Mouse (Mus musculus): Measurements from ENCODE around the gene Slfn14. TPM values are rescaled to one million over a fixed set of nuclear protein-coding genes. Genes with fewer than 3 reads are reported as not detected.
"Not testable (repeated sequence)": the region's sequence is repeated elsewhere in the genome, so short reads cannot be mapped to it uniquely, and the experiment has no call there.

The Slfn14 gene
- polyA plus RNA-seq, 1 experiment, result not detected

DNA sequence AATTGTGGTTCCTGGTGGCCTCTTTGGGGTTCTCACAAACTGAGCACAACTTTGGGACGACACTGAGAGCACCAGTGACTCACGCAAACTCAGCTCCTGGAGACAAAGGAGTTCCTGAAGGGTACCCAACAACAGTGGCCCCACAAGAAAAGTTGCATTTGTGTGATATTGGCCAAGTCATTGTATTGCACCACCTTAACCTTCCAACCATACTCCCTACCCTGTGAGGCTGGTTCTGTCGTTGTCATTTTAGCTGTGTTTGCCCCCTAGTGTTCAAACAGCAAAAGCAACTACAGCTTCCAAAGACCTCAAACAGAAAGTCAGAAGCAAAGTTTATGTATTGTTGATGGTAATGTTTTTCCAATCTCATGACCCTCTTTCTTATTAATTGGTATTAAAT, 23.4 kb downstream of the Slfn14 start:
- Histone ChIP-seq H3K4me1 (ENCODE audit: control insufficient read depth, insufficient read depth, low read length) (no peaks in the 10 kb centered on the region), H3K27ac (ENCODE audit: insufficient read depth, low read depth, low read length) (no peak overlapping the region), H3K4me3 (ENCODE audit: insufficient read depth, low read length) (no peak overlapping the region)
- no peak for TF ChIP-seq CTCF (IDR thresholded peaks at IDR 0.05; ENCODE audit: low read depth, low read length)
- TF ChIP-seq POLR2A (IDR thresholded peaks at IDR 0.05; ENCODE audit: borderline replicate concordance, low read depth, low read length), result no peak

DNA sequence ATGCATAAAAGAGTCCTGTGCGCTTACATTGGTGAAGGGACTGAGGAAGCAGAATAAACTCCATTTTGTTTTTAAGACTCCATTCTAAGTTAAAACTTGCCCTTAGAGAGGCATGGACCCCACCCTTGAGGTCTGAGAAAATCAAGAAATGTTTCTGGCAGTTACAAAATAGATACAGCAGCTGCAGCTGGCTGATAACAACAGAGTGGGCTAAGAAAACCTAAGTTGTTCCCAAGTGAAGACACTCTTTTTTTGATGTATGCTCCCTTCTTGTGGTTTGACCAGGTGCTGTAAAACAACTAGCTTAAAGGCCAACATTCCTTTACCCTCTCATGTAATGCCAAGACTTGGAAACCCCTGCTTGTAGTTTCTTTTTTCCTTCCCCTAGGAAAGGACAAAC, 23.9 kb downstream of the Slfn14 start:
- Histone ChIP-seq H3K27ac (ENCODE audit: insufficient read depth, low read depth, low read length) (no peak overlapping the region), H3K4me3 (ENCODE audit: insufficient read depth, low read length) (no peak overlapping the region), H3K4me1 (ENCODE audit: control insufficient read depth, insufficient read depth, low read length) (no peaks in the 10 kb centered on the region)
- no peak for TF ChIP-seq CTCF (IDR thresholded peaks at IDR 0.05; ENCODE audit: low read depth, low read length)
- no peak for TF ChIP-seq POLR2A (IDR thresholded peaks at IDR 0.05; ENCODE audit: borderline replicate concordance, low read depth, low read length)

DNA sequence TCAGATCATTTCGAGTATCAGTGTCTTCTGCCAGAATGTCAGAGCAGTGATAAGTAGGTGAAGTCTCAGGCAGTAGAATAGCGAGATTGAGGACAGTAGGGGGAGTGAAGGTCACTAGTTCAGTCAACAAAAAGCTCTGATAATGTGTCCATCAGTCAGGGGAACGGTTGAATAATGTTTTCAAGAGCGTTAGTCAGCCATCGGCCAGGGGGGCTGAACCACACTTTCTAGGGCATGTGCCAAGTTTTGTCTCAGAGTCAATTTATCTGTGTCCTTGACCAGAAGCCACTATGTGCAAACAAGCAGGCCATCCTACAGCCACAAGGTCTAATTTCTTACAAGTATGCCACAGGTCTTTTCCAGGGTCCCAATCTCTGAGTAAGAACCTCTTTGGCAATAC, 29.3 kb downstream of the Slfn14 start:
- H3K4me3 ChIP-seq (ENCODE audit: insufficient read depth, low read length); H3K4me1 ChIP-seq (ENCODE audit: control insufficient read depth, insufficient read depth, low read length); H3K27ac ChIP-seq (ENCODE audit: insufficient read depth, low read depth, low read length): not testable (repeated sequence)

DNA sequence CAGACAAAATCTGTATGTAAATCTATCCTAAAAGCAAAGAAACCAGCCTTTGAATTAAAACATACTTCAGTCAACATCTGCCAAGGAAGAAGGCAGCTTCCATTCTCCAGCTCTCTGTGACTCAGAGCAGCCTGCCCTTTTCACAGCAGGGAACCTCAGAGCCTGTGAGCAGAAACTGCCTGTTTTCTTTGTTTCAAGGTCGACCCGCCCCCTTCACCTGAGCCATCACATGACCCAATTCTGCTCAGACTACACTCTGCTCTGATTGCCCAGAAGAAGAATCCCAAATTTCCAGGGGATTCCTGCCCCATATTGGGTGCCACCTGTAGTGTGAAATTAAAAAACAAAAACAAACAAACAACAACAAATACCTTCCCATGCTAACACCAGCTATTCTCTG, 46.7 kb downstream of the Slfn14 start:
- H3K4me1 ChIP-seq (ENCODE audit: control insufficient read depth, insufficient read depth, low read length), result peaks cover 7% of the 10 kb centered on the region
- H3K4me3 ChIP-seq (ENCODE audit: insufficient read depth, low read length), result no peak overlapping the region
- TF ChIP-seq CTCF (IDR thresholded peaks at IDR 0.05; ENCODE audit: low read depth, low read length), result no peak
- no peak for TF ChIP-seq POLR2A (IDR thresholded peaks at IDR 0.05; ENCODE audit: borderline replicate concordance, low read depth, low read length)
- no peak overlapping the region for H3K27ac ChIP-seq (ENCODE audit: insufficient read depth, low read depth, low read length)

DNA sequence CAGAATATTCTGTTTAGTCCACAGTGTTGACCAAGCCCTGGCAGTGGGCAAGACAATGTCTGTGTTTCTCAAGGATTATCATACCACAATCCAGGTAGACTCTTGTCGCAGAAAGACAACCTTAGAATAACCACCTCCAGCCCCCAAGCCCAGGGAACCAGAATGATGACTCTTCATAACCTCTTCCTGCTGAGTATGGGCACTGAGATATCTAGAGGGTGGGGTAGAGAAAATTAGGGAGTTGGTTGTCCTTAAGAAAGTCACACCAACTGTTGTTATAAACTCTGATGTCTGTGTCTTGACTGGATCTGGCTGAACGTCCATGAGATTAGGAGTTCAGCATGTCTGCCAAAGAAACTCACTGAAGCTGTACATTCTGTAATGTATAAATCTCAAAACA, 48.1 kb downstream of the Slfn14 start:
- Histone ChIP-seq H3K4me1 (ENCODE audit: control insufficient read depth, insufficient read depth, low read length) (peaks cover 7% of the 10 kb centered on the region), H3K4me3 (ENCODE audit: insufficient read depth, low read length) (no peak overlapping the region), H3K27ac (ENCODE audit: insufficient read depth, low read depth, low read length) (no peak overlapping the region)
- no peak for TF ChIP-seq CTCF (IDR thresholded peaks at IDR 0.05; ENCODE audit: low read depth, low read length)
- no peak for TF ChIP-seq POLR2A (IDR thresholded peaks at IDR 0.05; ENCODE audit: borderline replicate concordance, low read depth, low read length)

DNA sequence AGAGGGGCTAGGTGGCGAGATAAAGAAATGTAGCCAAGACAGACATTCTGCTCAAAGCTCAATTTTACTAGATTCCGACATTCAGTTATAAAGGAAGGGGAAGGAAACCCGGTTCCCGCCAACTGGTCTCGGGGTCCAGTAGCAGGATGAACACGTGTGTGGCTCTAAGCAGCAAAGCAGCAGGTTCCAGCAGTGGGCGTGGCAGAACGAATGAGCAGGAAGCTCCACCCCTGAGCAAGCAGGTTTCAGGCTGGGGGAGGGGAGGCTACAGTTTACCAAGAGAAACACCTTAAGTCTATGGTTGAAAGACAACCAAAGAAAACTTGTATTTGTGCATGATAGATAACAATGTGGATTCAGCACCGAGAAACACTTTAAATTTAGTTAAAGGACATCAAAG, 49.1 kb downstream of the Slfn14 start:
- H3K4me1 ChIP-seq (ENCODE audit: control insufficient read depth, insufficient read depth, low read length); H3K4me3 ChIP-seq (ENCODE audit: insufficient read depth, low read length); H3K27ac ChIP-seq (ENCODE audit: insufficient read depth, low read depth, low read length): not testable (repeated sequence)

DNA sequence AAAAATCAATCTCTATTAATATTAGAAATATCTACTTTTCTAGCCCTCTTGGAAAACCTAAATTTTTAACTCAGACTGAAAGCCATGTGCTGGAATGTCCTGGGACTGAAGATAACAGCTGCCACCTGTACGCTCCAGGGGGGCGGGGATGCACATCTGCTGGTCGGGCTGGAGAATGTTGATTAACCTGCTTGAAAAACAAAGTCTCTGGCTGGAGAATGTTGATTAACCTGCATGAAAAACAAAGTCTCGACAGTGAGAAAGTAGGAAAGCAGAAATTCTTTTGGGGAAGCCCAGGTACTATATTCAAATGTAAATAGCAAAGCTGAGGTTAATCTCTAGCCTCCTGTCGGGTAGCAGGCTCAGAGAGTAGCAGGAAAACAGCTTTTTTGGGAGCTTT, 52.9 kb downstream of the Slfn14 start:
- H3K27ac ChIP-seq (ENCODE audit: insufficient read depth, low read depth, low read length); H3K4me1 ChIP-seq (ENCODE audit: control insufficient read depth, insufficient read depth, low read length); H3K4me3 ChIP-seq (ENCODE audit: insufficient read depth, low read length): not testable (repeated sequence)

DNA sequence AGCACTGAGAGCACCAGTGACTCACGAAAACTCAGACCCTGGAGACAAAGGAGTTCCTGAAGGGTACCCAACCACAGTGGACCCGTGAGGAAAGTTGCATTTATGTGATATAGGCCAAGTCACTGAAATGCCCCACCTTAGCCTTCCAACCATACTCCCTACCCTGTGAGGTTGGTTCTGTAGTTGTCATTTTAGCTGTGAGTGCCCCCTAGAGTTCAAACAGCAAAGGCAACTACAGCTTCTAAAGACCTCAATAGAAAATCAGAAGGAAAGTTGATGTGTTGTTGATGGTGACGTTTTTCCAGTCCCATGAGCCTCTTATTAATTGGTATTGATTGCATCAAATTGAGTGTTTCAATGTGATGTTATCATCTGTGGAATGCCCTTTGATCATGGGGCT, 55.6 kb downstream of the Slfn14 start:
- peaks cover 8% of the 10 kb centered on the region; the same call in 1 of the 2 replicates for H3K4me1 ChIP-seq (ENCODE audit: control insufficient read depth, insufficient read depth, low read length)

DNA sequence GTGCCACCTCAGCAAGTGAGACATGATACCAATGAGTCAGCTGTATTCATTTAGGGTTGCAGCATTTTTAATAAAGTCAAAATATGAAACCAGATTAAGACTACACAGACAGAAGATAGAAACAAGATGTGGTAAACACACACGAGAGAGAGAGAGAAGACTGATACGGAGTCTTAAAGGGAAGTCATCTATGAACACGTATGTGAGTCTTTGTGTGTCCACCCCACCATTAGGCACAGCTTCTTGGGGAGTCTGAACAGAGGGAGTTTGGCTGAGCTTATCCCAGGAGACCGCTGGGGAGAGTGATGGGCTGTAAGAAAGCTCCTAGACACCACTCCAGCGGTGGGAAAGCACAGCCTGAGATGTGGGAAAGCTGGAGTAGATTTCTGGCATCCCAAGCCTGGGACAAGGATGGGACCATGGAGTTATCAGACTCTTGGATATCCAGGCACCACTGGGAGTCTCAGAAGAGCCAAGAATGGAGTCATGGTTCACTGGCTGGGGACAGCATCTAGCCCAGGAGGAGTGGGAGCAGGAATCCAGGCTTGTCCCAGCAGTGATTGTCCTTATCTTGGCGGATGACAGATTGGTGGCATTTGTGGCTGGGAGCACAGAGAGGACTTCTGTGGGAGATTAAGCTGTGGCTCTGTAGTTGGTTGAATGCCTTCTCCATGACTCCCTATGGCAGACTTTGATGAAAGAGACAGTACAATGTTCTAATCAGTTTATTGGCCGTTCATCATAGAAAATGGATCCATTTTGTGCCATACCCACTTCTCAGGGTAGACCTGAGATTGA, 58.4 kb downstream of the Slfn14 start:
- no peak overlapping the region for H3K4me3 ChIP-seq (ENCODE audit: insufficient read depth, low read length)
- no peak overlapping the region for H3K27ac ChIP-seq (ENCODE audit: insufficient read depth, low read depth, low read length)
- H3K4me1 ChIP-seq (ENCODE audit: control insufficient read depth, insufficient read depth, low read length), result peaks cover 8% of the 10 kb centered on the region; the same call in 1 of the 2 replicates
- TF ChIP-seq POLR2A (IDR thresholded peaks at IDR 0.05; ENCODE audit: borderline replicate concordance, low read depth, low read length), result no peak
- TF ChIP-seq CTCF (IDR thresholded peaks at IDR 0.05; ENCODE audit: low read depth, low read length), result no peak

More for the DNA sequence above, 55.6 kb downstream of the Slfn14 start:
- TF ChIP-seq POLR2A (IDR thresholded peaks at IDR 0.05; ENCODE audit: borderline replicate concordance, low read depth, low read length), result no peak
- no peak for TF ChIP-seq CTCF (IDR thresholded peaks at IDR 0.05; ENCODE audit: low read depth, low read length)
- Histone ChIP-seq H3K27ac (ENCODE audit: insufficient read depth, low read depth, low read length) (no peak overlapping the region), H3K4me3 (ENCODE audit: insufficient read depth, low read length) (no peak overlapping the region)

DNA sequence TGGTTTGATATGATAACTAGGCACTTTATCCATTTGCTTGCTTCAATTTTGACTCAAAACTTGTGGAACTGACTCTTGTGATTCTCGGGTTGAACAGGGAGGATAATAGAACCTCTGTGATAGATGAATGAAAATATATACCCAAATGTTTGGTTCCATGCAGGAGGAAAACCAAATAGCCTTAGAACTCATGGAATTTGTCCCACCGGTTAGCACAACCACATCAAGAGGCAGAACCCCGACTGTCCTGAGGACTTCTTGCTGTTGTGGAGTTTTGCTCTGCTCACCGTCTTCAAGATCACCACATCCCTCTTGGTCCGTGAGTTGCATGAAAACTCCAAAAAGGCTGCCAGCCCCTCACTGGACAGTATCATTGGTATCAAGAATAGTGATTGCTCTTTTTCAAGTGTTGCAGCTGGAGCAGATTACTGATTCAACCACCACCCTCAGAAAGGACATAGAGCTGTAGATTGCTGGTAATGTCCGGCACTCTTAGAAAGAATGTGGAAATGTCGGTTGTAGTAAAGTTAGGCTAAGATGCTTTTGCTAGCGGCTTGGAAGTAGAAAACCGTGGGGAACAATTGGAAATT, 61.1 kb downstream of the Slfn14 start:
- TF ChIP-seq CTCF (IDR thresholded peaks at IDR 0.05; ENCODE audit: low read depth, low read length), result no peak
- peak overlapping the region; percentile 91 for H3K4me3 ChIP-seq (ENCODE audit: insufficient read depth, low read length)
- H3K4me1 ChIP-seq (ENCODE audit: control insufficient read depth, insufficient read depth, low read length), result peaks cover 10% of the 10 kb centered on the region
- H3K27ac ChIP-seq (ENCODE audit: insufficient read depth, low read depth, low read length), result peak overlapping the region; percentile 95; the same call in 1 of the 2 replicates

Other genes with a start within 250 kb of the Slfn14 start
- gene Slfn2, start 221.6 kb downstream of the Slfn14 start, polyA plus RNA-seq (2012; ENCODE audit: insufficient read depth, insufficient read length, missing spikeins), result 346 and 355 TPM in 2 replicates
- 12.5 and 15.4 TPM in 2 replicates for gene Slfn1, start 169.9 kb downstream of the Slfn14 start, polyA plus RNA-seq (2012; ENCODE audit: insufficient read depth, insufficient read length, missing spikeins)
- gene Slfn4, start 111.5 kb downstream of the Slfn14 start, polyA plus RNA-seq (2012; ENCODE audit: insufficient read depth, insufficient read length, missing spikeins), result 2.3 and 2.9 TPM in 2 replicates
- 4.0 and 6.4 TPM in 2 replicates for gene Slfn3, start 95.4 kb downstream of the Slfn14 start, polyA plus RNA-seq (2012; ENCODE audit: insufficient read depth, insufficient read length, missing spikeins)
- 59.5 and 69.7 TPM in 2 replicates for gene Ap2b1, start 12.3 kb upstream of the Slfn14 start, polyA plus RNA-seq (2012; ENCODE audit: insufficient read depth, insufficient read length, missing spikeins)
- gene Pex12, start 15.9 kb upstream of the Slfn14 start, polyA plus RNA-seq (2012; ENCODE audit: insufficient read depth, insufficient read length, missing spikeins), result 6.2 and 12.2 TPM in 2 replicates
- not detected in 2 replicates for gene Rasl10b, start 122.4 kb upstream of the Slfn14 start, polyA plus RNA-seq (2012; ENCODE audit: insufficient read depth, insufficient read length, missing spikeins)
- gene Gas2l2, start 142.7 kb upstream of the Slfn14 start, polyA plus RNA-seq (2012; ENCODE audit: insufficient read depth, insufficient read length, missing spikeins), result not detected in 2 replicates
- not detected in 2 replicates for gene 1700020L24Rik, start 151.0 kb upstream of the Slfn14 start, polyA plus RNA-seq (2012; ENCODE audit: insufficient read depth, insufficient read length, missing spikeins)
- gene Mmp28, start 176.3 kb upstream of the Slfn14 start, polyA plus RNA-seq (2012; ENCODE audit: insufficient read depth, insufficient read length, missing spikeins), result 0.57 and 0.58 TPM in 2 replicates
- 81.6 and 104 TPM in 2 replicates for gene Taf15, start 186.4 kb upstream of the Slfn14 start, polyA plus RNA-seq (2012; ENCODE audit: insufficient read depth, insufficient read length, missing spikeins)
- gene Heatr9, start 235.4 kb upstream of the Slfn14 start, polyA plus RNA-seq (2012; ENCODE audit: insufficient read depth, insufficient read length, missing spikeins), result not detected in 2 replicates
- 18.6 and 24.6 TPM in 2 replicates for gene Ccl5, start 243.8 kb upstream of the Slfn14 start, polyA plus RNA-seq (2012; ENCODE audit: insufficient read depth, insufficient read length, missing spikeins)